Mouse (Mus musculus): ENCODE results near the gene Olfr373. TPM values are rescaled to one million over a fixed set of nuclear protein-coding genes. Genes with fewer than 3 reads are reported as not detected.

Gene Olfr373
- total and polyA plus RNA-seq, 3 experiments, result 0.29 TPM; not detected in 2

- H3K4me1 ChIP-seq (ENCODE audit: control insufficient read depth in 1 of 2, insufficient read depth in 2 of 2), result peaks cover under 1 to 31% of the 10 kb centered on the region in 2 experiments; a peak in 3 of 4 replicates
- H3K9ac ChIP-seq (ENCODE audit: insufficient read depth, low read depth), result no peak overlapping the region
- in situ Hi-C loops (cut with MboI; ENCODE audit: low pct_ligation_motif_present, low pct_unique_long_range_greater_than_20kb, low sequenced_read_pairs), result no loop called here
- H3K4me3 ChIP-seq (replicated peaks in 1 of 3; ENCODE audit: low read depth in 2 of 3, low read length in 2 of 3, poor library complexity in 1 of 3), result no peak overlapping the region
- peaks cover 13% of the 10 kb centered on the region for H3K79me2 ChIP-seq (replicated peaks; ENCODE audit: control insufficient read depth, extremely low read depth, insufficient read depth, poor library complexity, severe bottlenecking)
- dilution Hi-C loops (cut with MboI; ENCODE audit: extremely low pct_ligation_motif_present, extremely low pct_unique_long_range_greater_than_20kb, low sequenced_read_pairs), result no loop called here
- no peak overlapping the region for H3K4me2 ChIP-seq (ENCODE audit: insufficient read depth, low read depth, poor library complexity, severe bottlenecking)
- no peaks in the 10 kb centered on the region for H3K27me3 ChIP-seq (replicated peaks)
- peaks cover 3% of the 10 kb centered on the region for H3K9me3 ChIP-seq (replicated peaks; ENCODE audit: low read length)
- H3K27ac ChIP-seq (ENCODE audit: insufficient read depth, low read depth), result no peak overlapping the region
- no peak for TF ChIP-seq GABPA (IDR thresholded peaks at IDR 0.05; ENCODE audit: insufficient replicate concordance, low read depth, low read length)
- no peak for TF ChIP-seq ZC3H11A (IDR thresholded peaks at IDR 0.05; ENCODE audit: low read depth, low read length)
- TF ChIP-seq NRF1 (IDR thresholded peaks at IDR 0.05; ENCODE audit: low read depth, low read length), result no peak
- TF ChIP-seq JUN (IDR thresholded peaks at IDR 0.05; ENCODE audit: insufficient read depth, low read depth, low read length), result no peak
- TF ChIP-seq E2F4 (IDR thresholded peaks at IDR 0.05; ENCODE audit: insufficient replicate concordance, low read depth, low read length), result no peak
- H3K36me3 ChIP-seq (replicated peaks in 1 of 2; ENCODE audit: control insufficient read depth in 1 of 2, insufficient read depth in 1 of 2, low read length in 1 of 2), result peaks cover 0 to 2% of the 10 kb centered on the region in 2 experiments
- DNase-seq (ENCODE audit: extremely low read depth), result no peak
Observed at GRCm38 (mm10) chr8:72132891-72133290, 49.9 kb downstream of the Olfr373 start.

- Histone ChIP-seq H3K36me3 (replicated peaks in 1 of 2; ENCODE audit: control insufficient read depth in 1 of 2, insufficient read depth in 1 of 2, low read length in 1 of 2) (peaks cover 2 to 8% of the 10 kb centered on the region in 2 experiments), H3K79me2 (replicated peaks; ENCODE audit: control insufficient read depth, extremely low read depth, insufficient read depth, poor library complexity, severe bottlenecking) (peaks cover 19% of the 10 kb centered on the region), H3K4me3 (replicated peaks in 1 of 3; ENCODE audit: low read depth in 2 of 3, low read length in 2 of 3, poor library complexity in 1 of 3) (no peak overlapping the region), H3K4me2 (ENCODE audit: insufficient read depth, low read depth, poor library complexity, severe bottlenecking) (no peak overlapping the region), H3K9me3 (replicated peaks; ENCODE audit: low read length) (no peaks in the 10 kb centered on the region), H3K9ac (ENCODE audit: insufficient read depth, low read depth) (no peak overlapping the region), H3K4me1 (ENCODE audit: control insufficient read depth in 1 of 2, insufficient read depth in 2 of 2) (peaks cover 5 to 38% of the 10 kb centered on the region in 2 experiments; a peak in 3 of 4 replicates), H3K27ac (ENCODE audit: insufficient read depth, low read depth) (no peak overlapping the region), H3K27me3 (replicated peaks) (no peaks in the 10 kb centered on the region)
- no peak for TF ChIP-seq TBP (conservative IDR thresholded peaks at IDR 0.05; ENCODE audit: low read depth, low read length)
- TF ChIP-seq ELF1 (IDR thresholded peaks at IDR 0.05; ENCODE audit: low read depth, low read length), result no peak
- no peak for TF ChIP-seq KAT2A (IDR thresholded peaks at IDR 0.05; ENCODE audit: insufficient replicate concordance, low read length)
- no peak for TF ChIP-seq MEF2A (IDR thresholded peaks at IDR 0.05; ENCODE audit: borderline replicate concordance, low read depth, low read length)
- no peak for TF ChIP-seq JUN (IDR thresholded peaks at IDR 0.05; ENCODE audit: insufficient read depth, low read depth, low read length)
- TF ChIP-seq E2F4 (IDR thresholded peaks at IDR 0.05; ENCODE audit: insufficient replicate concordance, low read depth, low read length), result no peak
- TF ChIP-seq SMC3 (IDR thresholded peaks at IDR 0.05; ENCODE audit: low read depth, low read length), result no peak
- no peak for TF ChIP-seq SIN3A (IDR thresholded peaks at IDR 0.05; ENCODE audit: low read length)
- TF ChIP-seq ETS1 (conservative IDR thresholded peaks at IDR 0.05; ENCODE audit: low read depth, low read length), result no peak
- in situ Hi-C loops (cut with MboI; ENCODE audit: low pct_ligation_motif_present, low pct_unique_long_range_greater_than_20kb, low sequenced_read_pairs), result no loop called here
- no peak for DNase-seq (ENCODE audit: extremely low read depth)
- dilution Hi-C loops (cut with MboI; ENCODE audit: extremely low pct_ligation_motif_present, extremely low pct_unique_long_range_greater_than_20kb, low sequenced_read_pairs), result no loop called here
Observed at GRCm38 (mm10) chr8:72133507-72133906, 50.5 kb downstream of the Olfr373 start.
